Mouse (Mus musculus) G1E (cell line): ENCODE results near the gene Osbpl11.

ENCODE experiments used
- CTCF ChIP-seq: IDR thresholded peaks from 2 replicates; pipeline ENCODE4 v1.5.1; 2012; ENCODE audit warnings: low read depth, low read length, inconsistent platforms, mixed read lengths
- GATA1 ChIP-seq: IDR thresholded peaks from 2 replicates; pipeline ENCODE4 v1.6.1; 2012; ENCODE audit warnings: borderline replicate concordance, low read length, inconsistent platforms, mixed read lengths
- TAL1 ChIP-seq: conservative IDR thresholded peaks from 2 replicates; pipeline ENCODE4 v1.6.1; 2012; ENCODE audit warnings: low read depth, low read length, inconsistent platforms, mixed read lengths

DNA sequence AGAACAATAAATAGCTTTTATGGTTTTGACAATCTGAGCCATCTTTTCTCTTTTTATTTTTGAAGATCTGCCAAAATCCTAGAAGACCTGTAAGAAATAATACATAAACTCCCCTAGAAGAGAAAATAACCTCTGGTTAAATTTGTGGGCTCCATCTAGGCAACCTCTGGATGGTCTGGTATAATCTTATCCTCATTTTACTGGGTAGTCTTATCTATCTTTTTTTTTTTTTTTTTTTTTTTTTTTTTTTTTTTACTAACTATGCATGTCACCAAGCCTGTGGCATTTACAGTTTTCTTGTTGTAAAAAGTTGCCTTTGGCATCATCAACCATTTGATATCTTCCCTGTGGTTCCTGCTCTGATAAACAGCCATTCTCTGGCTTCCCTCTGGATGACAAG is 10.2 kb upstream of the Osbpl11 start:
- TF ChIP-seq CTCF (no peak), GATA1 (no peak), TAL1 (no peak)
